Comparison of ENCODE assay signal across 23 mouse cellular contexts in the genomic region with DNA sequence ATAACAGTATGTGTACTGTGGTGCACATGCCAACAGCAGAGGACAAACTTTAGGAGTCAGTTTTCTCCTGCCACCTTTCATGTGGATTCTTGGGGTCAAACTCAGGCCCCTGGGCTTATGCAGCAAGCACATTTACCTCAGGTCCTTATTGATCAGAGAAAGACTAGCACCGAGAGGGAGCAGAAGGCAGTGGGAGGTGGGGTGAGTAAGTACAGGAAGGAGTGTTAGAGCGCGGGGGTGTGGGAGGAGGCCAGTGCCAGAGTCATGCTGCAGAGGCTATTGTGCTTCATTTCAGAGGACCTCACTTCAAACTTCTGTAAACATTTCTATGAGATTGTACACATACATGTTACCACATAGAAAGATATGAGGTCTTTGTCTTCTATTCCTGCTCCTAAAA.
"Had no signal": no experiment of that assay in that cellular context is flagged by ENCODE, and none has a peak within 500 bp of the region (broad histone marks: within the 10 kb centered on the region; RNA-seq: fewer than 3 reads in every experiment).

No protein-coding gene starts in this region.

- H3K9me3 ChIP-seq: limb, embryonic 10.5 days; limb, embryonic 13.5 days; liver, embryonic 13.5 days; midbrain, embryonic 10.5 days; midbrain, embryonic 13.5 days; neural tube, embryonic 13.5 days had no signal

- H3K4me3 ChIP-seq: limb, embryonic 10.5 days; limb, embryonic 13.5 days; liver, embryonic 13.5 days; midbrain, embryonic 10.5 days; midbrain, embryonic 13.5 days; myocyte; neural tube, embryonic 13.5 days had no signal

- H3K4me1 ChIP-seq: midbrain, embryonic 10.5 days; midbrain, embryonic 13.5 days; neural tube, embryonic 13.5 days had no signal

- H3K27me3 ChIP-seq: limb, embryonic 13.5 days; liver, embryonic 13.5 days; midbrain, embryonic 13.5 days; neural tube, embryonic 13.5 days had no signal

- DNase-seq: kidney, adult 2 months; kidney, postnatal 25 days; layer of hippocampus, postnatal 36 days; liver; liver, embryonic 13.5 days; lung, embryonic 14.5 days; retina, postnatal 1 day; right cerebral cortex, postnatal 14 days; right cerebral cortex, postnatal 4 days; thymus, adult 2 months; thymus, postnatal 14 days; thymus, postnatal 4 days had no signal

- H3K36me3 ChIP-seq: limb, embryonic 10.5 days had no signal

- H3K4me2 ChIP-seq: limb, embryonic 13.5 days; liver, embryonic 13.5 days; lung, embryonic 14.5 days; midbrain, embryonic 13.5 days; neural tube, embryonic 13.5 days had no signal

- ATAC-seq: intestine, postnatal 0 days; lung, postnatal 0 days; midbrain, embryonic 13.5 days; midbrain, embryonic 16.5 days had no signal

- H3K9ac ChIP-seq: limb, embryonic 13.5 days; liver, embryonic 13.5 days; lung, embryonic 14.5 days; midbrain, embryonic 13.5 days; neural tube, embryonic 13.5 days had no signal

- H3K27ac ChIP-seq: kidney, postnatal 0 days; limb, embryonic 10.5 days; limb, embryonic 13.5 days; liver, embryonic 13.5 days; macrophage; midbrain, embryonic 10.5 days; midbrain, embryonic 13.5 days; neural tube, embryonic 13.5 days had no signal
